Mouse (Mus musculus) right cerebral cortex, postnatal 25 days (tissue): ENCODE measurements around the gene Fam133b.
A peak's percentile ranks its signal among the peaks of the same experiment; 100 is the strongest.
"Not testable (repeated sequence)": the region's sequence is repeated elsewhere in the genome, so short reads cannot be mapped to it uniquely, and the experiment has no call there.

Experiments
- DNase-seq: peaks from one replicate; pipeline ENCODE4 v3.0.0; 2022

Gene Fam133b

DNA sequence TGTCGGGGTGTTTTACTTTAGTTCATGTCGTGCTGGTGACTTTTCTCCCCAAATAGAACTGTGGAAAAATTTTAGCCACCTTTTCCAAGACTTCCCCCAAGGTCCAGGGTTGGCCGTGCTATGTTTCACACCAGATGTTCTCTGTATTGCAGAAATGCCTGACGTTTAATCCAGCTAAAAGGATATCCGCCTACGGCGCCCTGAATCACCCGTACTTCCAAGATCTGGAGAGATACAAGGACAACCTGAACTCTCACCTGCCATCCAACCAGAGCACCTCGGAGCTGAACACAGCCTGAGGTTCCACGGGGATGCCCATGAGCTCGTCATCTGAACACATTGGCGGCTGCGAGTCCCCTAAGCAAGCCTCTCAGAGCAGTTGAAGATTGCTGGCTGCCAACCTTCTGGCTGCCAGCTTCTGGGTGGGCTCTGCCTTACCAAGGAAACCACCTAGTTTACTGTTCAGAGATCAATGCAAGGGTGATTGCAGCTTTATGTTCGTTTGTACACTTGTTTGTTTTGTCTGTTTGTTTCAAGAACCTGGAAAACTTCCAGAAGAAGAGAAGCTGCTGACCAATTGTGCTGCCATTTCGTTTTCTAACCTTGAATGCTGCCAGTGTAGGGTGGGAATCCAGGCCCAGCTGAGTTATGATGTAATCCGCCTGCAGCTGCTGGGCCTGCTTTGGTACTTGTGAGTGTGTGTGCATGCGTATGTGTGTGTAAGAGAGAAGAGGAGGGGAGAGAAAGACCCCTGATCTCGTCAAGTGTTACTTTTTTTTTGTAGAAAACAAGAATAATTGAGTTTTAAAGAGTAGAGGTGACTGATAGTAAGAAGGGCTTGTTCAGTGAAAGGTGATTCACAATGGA, 22.9 kb upstream of the Fam133b start:
- DNase-seq: no peak

DNA sequence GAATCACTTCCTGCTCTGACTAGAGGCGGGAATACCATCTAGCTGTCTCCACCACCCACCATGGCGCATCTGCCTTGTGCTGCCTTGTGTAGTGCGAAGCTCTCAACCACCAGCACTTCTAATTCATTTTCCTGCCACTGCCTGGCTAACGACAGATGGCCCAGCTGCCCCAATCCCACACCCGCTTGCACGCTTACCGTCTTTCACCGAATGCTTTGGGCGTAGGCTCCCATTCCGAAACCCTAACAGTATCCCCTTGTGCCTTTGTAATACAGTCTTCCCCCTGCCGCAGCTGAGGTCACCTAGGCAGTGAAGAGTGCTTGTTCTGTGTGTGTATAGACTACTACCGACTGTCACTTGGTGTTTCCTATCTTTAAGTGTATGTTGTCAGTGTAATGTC, 21.9 kb upstream of the Fam133b start:
- no peak for DNase-seq

DNA sequence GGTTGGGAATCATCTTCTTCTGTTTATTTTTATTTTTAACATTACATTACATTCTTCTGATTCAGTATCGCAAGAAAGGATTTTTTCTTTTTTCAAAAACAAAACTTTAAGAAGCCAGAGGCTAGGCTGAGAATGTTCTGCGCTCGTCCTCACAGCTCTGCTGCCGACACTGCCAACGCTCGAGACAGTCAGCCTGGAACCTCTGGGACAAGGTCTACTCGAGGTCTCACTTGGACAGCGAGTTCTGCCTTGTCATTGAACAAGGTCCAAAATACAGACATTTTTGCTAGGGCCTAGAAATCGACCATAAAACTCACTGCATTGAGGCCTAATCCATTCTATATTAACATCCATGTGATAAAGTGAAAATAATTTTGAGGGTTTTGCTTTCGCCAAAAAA, 20.8 kb upstream of the Fam133b start:
- no peak for DNase-seq

DNA sequence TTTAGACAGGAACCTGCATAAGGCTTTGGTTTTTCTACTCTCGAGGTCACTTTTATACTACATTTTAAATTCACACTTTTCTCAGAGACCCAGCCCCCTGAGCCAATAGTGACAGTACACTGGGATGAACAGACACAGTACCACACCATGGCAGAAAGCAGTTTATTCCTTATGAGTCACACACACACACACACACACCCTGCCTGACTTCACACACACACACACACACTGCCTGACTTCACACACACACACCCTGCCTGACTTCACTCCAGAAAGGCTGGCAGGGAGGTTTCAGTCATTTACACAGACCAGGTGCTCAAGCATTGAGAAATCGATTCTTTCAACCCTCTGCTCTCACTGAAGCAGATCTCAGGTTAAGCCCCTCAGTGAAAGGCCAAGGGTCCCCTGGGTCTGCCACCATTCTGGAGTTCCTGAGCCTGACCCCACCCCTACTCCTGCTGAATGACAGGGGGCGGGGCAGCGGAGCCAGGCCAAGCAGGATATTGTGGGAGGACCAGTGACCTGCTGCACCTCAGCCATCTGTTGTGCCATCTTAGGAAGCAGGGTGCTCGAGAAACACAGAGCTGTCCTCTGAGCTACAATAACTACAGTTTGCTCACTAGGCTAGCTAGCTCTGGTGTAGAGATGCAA, 16.5 kb upstream of the Fam133b start:
- DNase-seq: no peak

DNA sequence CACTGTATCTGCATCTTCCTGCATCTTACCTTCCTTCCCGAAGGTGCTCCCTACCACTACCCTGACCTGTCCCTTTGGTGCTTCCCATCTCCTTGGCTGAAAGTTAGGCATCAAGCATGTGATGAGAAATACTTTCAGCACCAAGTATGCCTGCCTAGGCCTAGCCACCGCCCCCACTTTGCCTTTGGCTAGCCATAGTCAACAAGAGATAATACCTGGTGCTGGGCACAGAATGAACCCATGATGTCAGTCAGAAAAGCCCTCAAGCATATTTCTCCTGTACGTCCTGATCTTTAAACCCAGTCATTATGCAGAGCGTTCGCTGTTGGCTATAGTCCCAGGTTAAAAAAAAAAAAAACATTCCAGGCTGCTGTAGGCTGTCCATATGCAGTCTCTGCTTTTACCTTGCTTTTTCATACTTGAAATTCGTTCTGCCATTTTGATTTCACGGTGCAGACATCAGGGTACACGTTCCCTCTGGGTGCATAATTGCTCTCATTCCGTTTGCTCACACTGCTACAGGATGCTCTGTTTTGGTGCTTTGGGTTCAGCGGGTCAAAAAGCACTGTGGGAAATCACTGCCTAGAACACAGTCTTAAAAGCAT, 13.9 kb upstream of the Fam133b start:
- DNase-seq: no peak

DNA sequence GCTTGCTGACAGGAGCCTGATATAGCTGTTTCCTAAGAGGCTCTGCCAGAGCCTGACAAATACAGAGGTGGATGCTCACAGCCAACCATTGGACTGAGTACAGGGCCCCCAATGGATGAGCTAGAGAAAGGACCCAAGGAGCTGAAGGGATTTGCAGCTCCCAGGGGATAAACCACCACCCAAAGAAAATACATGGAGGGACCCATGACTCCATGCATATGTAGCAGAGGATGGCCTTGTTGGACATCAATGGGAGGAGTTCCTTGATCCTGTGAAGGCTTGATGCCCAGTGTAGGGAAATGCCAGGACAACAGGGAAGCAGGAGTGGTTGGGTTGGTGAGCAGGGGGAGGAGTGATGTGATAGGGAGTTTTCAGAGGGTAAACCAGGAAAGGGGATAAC, 11.6 kb upstream of the Fam133b start:
- DNase-seq: not testable (repeated sequence)

DNA sequence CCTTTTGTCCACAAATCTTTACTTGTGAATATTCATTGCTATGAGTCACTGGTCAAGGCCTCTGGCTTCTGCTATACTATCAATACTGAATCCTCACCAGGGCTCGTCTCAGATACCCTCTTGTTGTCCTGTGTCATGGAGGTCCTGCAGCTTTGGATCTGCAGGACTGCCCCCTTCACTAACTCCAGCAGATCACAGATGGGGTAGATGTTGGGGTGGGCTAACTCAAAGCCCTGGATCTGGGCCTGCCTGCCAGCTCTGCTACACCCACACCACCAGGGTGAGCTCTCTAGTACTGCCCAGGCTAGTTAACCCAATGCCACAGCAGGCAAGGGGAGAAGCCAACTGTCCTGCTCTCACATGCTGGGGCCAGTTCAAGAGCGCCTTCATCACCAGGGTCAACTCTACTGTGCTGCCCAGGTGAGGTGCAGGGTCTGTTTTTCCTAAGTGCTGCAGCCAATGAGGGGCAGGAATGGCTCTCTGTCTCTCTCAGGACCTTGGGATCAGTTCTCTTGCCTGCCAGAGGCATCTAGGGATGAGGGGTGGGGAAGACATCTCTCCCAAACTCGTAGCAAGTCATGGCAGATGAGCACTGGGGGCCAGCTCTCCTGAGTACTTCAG, 6.9 kb upstream of the Fam133b start:
- DNase-seq: no peak

DNA sequence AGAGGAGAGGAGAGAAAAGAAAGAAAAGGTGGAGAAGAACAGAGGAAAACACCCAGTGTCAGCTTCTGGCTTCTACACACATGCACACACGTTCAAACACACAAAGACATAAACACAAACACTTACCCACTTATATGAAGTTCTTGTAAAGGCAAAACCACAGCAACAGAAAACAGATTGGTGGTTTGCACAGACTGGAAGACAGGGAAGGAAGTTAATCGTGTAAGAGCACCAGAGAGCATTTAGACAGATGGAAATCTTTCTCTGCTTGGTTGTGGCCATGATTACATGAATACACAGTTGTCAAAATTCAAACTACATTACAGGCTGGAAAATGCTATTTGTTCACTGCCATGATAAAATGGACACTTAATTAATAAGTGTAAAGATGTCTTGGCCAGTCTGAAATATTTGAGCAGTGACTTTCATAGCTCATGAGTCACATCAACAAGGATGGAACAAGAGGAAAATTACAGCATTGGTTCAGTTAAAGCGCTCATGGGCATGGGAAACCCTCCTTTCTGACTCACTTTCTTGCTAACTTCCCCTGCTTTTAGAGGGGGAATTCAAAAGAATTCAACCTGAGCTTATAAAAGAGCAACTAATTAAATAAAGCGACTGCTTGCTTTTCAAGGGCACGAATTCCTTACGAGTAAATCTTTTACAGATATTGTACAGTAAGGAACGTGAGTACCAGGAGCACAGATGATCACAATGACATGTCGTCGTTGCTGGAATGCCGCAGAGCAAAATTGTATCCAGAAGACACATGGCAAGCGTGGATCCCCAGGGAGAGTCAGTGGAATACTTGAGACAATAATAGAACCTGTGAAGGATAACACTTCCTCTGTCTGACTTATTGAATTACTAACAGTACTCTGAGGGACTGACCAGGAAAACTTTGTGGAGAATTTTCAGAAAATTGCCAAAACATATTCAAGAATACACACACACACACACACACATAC, 4.8 kb upstream of the Fam133b start:
- DNase-seq: no peak

DNA sequence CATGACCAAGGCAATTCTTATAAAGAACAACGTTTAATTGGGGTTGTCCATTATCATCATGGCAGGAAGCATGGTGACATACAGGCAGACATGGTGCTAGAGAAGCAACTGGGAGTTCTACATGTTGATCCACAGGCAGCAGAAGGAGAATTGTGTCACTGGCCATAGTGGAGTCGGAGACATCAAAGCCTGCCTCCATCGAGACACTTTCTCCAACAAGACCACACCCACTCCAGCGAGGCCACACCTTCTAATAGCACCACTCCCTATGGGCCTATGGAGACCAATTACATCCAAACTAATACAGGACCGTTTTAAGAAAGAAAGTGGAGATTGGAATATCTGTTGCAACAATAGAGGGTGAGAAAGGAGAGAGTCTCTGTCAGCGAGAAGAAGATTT, 1.8 kb upstream of the Fam133b start:
- DNase-seq: no peak

DNA sequence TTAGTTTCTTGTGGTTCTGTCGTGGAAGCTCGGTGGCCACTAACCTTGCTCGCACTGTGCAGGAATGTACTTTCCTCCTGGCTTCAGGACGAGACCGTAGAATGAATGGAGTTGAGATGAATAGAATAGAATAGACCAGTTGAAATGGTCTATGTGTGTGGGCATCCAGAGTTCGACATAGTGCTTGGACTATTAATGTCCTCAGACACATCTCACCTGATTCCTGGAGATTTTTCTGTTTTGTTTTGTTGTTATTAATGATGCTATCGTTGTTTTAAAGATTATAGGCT, 792 bp downstream of the Fam133b start:
- no peak for DNase-seq

DNA sequence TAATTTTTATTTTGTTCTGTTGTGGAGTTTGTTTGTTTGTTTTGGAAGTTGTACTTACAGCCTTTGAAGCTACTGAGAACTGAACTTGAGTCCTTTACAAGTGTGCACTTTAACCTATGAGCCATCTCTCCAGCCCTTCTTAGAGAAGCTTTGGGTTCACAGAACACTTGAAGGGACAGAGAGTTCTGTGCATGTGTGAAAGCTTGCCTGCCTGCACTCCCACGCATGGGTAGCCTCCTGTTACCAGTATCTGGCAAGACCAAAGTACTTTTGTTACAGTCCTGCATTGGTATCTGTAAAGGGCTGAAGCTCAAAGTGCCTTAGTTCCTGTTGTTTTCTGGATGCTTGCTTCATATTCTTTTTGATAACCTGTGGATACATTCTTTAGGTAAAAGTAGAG, 2.6 kb downstream of the Fam133b start:
- no peak for DNase-seq

DNA sequence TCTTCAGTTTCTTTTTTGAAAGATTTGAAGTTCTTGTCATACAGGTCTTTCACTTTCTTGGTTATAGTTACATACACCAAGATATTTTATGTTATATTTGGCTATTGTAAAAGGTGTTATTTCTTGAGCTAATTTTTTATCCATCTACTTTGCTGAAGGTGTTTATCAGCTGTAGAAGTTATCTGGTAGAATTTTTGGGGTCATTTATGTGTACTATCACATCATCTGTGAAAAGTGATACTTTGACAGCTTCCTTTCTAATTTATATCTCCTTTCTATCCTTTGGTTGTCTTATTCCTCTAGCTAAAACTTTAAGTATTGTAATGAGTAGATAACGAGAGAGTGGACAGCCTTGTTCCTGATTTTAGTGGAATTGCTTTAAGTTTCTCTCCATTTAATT, 7.8 kb downstream of the Fam133b start:
- no peak for DNase-seq

DNA sequence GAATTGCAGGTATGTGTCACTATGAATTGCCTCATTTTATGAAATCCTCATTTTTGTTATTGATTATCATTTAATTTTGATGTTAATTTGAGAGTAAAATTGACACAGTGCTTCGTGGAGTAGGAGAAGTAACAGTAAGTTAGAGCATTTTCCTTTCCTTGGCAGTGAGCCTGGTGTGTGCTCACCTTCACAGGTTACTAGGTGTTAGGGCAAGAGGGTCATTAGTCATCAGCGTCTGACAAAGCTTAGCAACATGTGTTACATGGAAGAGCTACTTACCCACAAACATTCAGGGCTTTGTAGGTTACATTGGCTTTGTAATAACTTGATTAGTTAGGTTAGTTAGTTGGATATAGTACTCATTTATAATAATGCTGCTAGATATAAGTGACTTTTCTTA, 10.6 kb downstream of the Fam133b start:
- no peak for DNase-seq

DNA sequence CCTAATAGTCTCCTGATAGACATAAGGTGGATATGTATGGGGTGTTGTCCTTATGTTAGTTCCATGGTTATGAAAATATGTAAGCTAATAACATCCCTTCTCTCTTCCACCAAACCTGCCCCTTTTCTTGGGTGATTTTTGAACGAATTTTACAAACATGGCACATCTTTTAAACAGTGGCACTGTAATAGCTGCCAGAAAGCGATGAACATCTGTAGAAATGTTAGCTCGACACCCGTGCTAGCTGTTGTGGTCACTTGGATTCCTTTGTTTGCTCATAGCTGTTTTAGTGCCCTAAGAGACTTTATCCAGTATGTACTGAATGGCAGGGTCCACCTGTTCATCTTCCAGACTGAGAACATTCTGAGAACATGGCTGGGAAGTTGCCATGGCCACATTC, 27.6 kb downstream of the Fam133b start, which contains the start of gene 1700109H08Rik:
Gene 1700109H08Rik, plus strand, starts transcription at position 301 of the 400 bp plus-strand sequence.
- DNase-seq: no peak

DNA sequence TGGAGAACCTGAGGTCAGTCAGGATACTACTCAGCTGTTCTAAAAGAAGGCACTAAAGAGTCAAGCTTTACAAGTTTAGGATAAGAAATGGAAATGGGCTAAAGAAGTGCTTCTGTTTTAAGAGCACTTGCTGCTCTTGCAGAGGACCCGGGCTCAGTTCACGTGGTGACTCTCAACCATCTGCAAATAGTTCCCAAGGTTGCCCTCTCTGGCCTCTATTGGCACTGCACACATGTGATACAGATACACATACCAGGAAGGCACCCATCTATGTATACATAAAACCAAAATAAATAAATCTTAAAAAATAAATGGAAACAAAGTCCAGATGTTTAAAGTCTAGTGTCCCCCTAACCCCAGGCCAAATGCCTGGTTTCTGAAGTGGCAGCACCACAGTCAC, 31.2 kb downstream of the Fam133b start:
- no peak for DNase-seq

DNA sequence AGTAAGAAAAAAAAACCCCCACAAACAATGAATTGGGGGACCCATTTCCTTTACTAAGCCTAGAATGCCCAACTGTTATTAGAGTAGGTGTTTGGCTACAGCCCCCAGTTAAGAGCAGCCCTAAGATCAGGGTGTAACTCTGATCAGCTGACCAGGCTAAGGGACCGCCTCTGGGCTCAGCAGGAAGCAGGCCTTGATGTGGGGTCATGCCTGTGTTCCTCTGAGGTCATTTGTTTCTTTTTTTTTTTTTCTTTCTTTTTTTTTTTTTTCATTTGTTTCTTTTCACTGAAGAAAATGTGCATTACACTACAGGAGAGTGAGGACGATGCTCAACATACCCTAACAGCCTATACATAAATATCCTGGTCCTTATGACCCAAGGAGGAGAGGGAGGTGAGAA, 34.3 kb downstream of the Fam133b start:
- no peak for DNase-seq

DNA sequence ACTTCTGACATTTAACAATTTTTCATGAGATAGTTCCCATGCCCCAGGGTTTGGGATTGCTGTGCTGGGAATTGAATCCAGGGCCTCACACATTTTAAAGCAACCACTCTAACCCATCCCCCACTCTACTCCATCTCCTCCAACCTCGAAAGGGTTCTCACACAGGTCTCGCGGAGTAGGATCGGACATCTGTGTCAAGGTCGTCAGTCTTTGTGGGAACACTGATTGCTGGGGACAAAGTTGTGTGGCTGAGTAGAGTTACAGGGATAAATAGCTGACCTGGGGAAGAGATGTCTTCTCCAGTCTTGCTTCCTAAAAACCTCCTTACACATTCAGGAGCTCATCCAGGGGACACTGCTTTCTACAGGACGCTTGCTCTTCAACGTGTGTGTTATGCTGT, 35.4 kb downstream of the Fam133b start:
- DNase-seq: no peak

DNA sequence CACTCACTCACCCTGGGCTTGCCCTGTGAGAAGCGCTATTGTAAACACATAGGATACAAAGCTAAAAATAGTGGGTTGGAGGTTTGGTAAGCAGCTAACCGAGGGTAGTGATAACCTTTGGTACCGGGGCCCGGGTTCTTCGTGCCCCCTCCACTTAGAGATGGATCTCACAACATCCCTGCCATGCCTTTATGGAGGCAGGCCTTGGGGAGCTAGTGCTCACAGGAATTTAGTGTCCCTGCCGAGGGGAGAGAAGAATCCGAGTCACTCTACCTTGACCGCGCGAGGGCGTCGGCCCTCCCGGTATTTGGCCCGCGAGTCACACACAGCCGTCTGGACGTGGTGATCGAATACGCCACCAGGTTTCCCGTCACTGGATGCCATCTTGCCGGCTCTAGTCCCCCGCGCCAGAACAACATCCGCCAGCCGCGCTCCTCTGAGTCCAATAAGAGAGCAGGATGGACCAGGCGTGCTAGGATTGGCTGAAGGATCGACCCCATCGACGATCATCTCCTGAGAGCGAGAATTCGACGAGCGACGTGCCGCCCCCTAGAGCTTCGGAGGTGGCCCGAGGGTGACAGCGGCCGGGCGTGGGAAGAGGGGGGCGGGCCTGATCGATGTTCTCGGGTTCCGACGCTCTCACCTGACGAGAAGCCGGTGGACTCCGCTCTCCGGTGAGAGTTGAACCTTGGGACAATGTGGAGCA, 52.2 kb downstream of the Fam133b start, which contains the start of gene Pex1:
Gene Pex1, plus strand, starts transcription at position 374 of the 706 bp plus-strand sequence.
- DNase-seq: peak; percentile 93

DNA sequence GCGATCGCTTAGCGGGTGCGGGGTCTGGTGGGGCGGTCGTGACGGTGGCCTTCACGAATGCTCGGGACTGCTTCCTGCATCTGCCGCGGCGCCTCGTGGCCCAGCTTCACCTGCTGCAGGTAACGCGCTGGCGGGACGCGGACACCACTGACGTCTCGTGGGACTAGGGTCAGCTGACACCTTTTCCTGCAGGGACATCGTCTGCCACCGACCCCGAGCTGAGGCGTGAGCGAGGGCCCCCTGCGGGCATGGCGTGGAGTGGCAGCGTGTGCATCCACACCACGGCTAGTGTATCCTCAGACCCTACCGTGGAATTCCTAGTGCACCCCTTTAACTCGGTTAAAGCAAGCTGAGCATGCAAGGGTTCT, 52.8 kb downstream of the Fam133b start, which contains the start of gene Rbm48:
Gene Rbm48, minus strand, starts transcription at position 187 of the 368 bp plus-strand sequence.
- peak; percentile 84 for DNase-seq

DNA sequence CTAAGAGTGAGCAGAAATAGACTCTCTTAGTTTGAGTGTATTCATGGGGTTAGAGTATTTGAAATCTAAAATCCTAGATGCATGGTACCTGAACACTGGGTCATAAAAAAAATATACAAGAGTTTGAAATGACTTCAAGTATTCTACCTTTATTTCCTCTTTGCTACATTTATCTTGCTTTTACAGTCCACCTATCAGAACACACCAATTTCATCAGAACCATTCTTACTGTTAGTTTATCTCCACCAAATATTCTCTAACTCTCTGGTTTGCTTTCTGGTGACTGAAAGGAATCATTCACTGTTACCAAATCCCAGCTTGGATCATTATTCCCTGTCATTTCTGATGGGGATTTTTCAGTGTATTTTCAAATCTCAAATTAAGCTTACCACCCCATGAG, 53.5 kb downstream of the Fam133b start:
- DNase-seq: no peak

DNA sequence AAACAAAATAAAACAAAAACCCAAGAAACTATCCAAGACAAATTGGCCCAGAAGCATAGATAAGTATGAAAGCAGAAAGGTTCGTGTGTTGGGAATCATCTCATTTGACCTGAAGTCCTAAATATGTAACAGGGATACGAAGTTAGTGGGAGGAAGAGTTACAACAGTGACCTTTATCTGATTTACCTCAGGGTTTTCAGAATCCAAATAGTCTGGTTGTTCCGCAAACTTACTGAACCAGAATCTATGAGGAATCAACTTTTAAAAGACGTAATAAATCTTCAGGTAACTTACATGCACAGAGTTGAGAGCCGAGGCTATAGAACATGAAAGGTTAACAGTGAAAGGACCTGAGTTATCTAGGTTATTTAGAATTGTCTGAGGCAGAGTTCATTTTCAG, 55.1 kb downstream of the Fam133b start:
- no peak for DNase-seq

DNA sequence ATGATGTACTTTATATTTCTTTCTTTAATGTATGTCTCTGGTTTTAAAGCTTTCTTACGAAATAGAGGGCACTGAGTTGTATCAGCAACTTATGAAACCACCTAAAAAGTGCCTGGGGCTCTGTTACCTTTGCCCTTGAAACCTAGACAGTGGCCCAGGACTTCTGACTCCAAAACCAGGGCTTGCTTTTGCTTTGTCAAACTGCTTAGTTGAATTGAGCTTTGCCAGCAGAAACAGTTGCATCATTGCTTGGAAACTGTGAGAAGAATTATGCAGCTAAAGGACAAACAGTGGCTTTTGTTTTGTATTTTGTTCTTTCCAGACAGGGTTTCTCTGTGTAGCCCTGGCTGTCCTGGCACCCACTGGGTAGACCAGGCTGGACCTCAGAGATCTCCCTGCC, 56.7 kb downstream of the Fam133b start:
- no peak for DNase-seq
